In the genomic region with DNA sequence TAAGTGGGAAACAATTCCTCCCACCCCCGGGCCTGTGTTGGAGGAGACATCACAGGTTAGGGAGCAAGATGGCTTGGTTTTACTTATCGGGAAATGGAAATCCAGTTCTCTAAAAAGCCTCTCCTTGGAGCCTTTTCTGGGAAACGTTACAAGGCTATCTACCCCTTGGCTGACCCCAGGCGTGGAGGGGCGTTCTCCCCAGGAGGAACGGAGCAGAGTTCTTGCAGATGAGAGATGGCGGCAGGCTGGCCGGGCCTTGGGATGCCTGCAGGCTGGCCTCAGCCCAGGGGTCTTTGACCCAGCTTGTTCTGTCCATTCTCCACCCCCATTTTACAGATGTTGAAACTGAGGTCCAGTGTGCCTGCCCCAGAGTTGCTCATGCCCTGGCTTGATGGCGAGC, we compare ENCODE assay signal across 17 mouse cellular contexts. TPM values are rescaled to one million over a fixed set of nuclear protein-coding genes. Genes with fewer than 3 reads are reported as not detected.
A peak's percentile ranks its signal among the peaks of the same experiment; 100 is the strongest.
DNase-seq lines count a peak whose midpoint lies in the region; ATAC-seq lines count a peak whose summit lies in the region.
"Had no signal": no experiment of that assay in that cellular context is flagged by ENCODE, and none has a peak within 500 bp of the region (broad histone marks: within the 10 kb centered on the region; RNA-seq: fewer than 3 reads in every experiment).

No protein-coding gene starts in this region.

- no peaks in the 10 kb centered on the region for H3K9me3 ChIP-seq in heart, embryonic 12.5 days (replicated peaks)
- no peaks in the 10 kb centered on the region for H3K9me3 ChIP-seq in liver, embryonic 12.5 days (replicated peaks)
- H3K9me3 ChIP-seq: midbrain, embryonic 13.5 days had no signal

- peaks cover 5% of the 10 kb centered on the region for H3K27me3 ChIP-seq in heart, embryonic 12.5 days (replicated peaks)
- H3K27me3 ChIP-seq in liver, embryonic 12.5 days (replicated peaks) = no peaks in the 10 kb centered on the region; the same call in 1 of the 2 replicates
- H3K27me3 ChIP-seq: midbrain, embryonic 13.5 days had no signal

- H3K4me3 ChIP-seq in heart, embryonic 12.5 days = no peak overlapping the region
- no peak overlapping the region for H3K4me3 ChIP-seq in liver, embryonic 12.5 days
- H3K4me3 ChIP-seq: erythroblast, embryonic 14.5 days; midbrain, embryonic 13.5 days had no signal

- peak; percentile 63 to 72 for DNase-seq in heart, adult 18-20 months
- peak; percentile 19 for DNase-seq in urinary bladder, postnatal 25 days (ENCODE audit: low spot score)
- DNase-seq in urinary bladder, postnatal 10 days (ENCODE audit: low spot score) = no peak
- DNase-seq in heart, postnatal 10 days = peak; percentile 67 to 70
- DNase-seq in spleen, postnatal 36 days (ENCODE audit: low spot score in 2 of 2) = no peak
- no peak for DNase-seq in cerebellum, postnatal 25 days
- DNase-seq: kidney, adult 18-20 months; lung, adult 2 months; thymus, adult 2 months had no signal

- H3K4me2 ChIP-seq in heart, embryonic 12.5 days = no peak overlapping the region
- no peak overlapping the region for H3K4me2 ChIP-seq in liver, embryonic 12.5 days
- H3K4me2 ChIP-seq: midbrain, embryonic 13.5 days had no signal

- 0 out of 2 replicates have a peak, but pooled peaks cover under 1% of the 10 kb centered on the region for H3K36me3 ChIP-seq in heart, embryonic 12.5 days
- no peaks in the 10 kb centered on the region for H3K36me3 ChIP-seq in liver, embryonic 12.5 days
- H3K36me3 ChIP-seq: midbrain, embryonic 13.5 days had no signal

- no peak overlapping the region for H3K9ac ChIP-seq in heart, embryonic 12.5 days
- H3K9ac ChIP-seq in liver, embryonic 12.5 days = no peak overlapping the region
- H3K9ac ChIP-seq: midbrain, embryonic 13.5 days had no signal

- H3K27ac ChIP-seq in heart, embryonic 12.5 days (ENCODE audit: poor library complexity, severe bottlenecking) = no peak overlapping the region
- no peak overlapping the region for H3K27ac ChIP-seq in liver, embryonic 12.5 days
- H3K27ac ChIP-seq: hindbrain, postnatal 0 days; macrophage; midbrain, embryonic 13.5 days had no signal

- WGBS in heart, embryonic 12.5 days = 87% methylated on average over 9 of the region's 9 CpGs
- WGBS in liver, embryonic 12.5 days (ENCODE audit: insufficient replicate concordance) = 80% methylated on average over 9 of the region's 9 CpGs

- intact Hi-C loops in heart, postnatal 10 days (cut with DNase I) = no loop called here

- peaks cover 5% of the 10 kb centered on the region; the same call in 1 of the 2 replicates for H3K4me1 ChIP-seq in heart, embryonic 12.5 days (replicated peaks)
- peaks cover 4% of the 10 kb centered on the region; the same call in 1 of the 2 replicates for H3K4me1 ChIP-seq in liver, embryonic 12.5 days

- ATAC-seq in heart, embryonic 12.5 days (ENCODE audit: insufficient number of reproducible peaks, low FRiP score) = no peak
- ATAC-seq in liver, embryonic 12.5 days = no peak
- ATAC-seq: forebrain, embryonic 14.5 days; hindbrain, postnatal 0 days; midbrain, embryonic 13.5 days had no signal

RNA-seq across cellular contexts. Expression of gene Fgd5, which starts 42.4 kb away (rescaled TPM):
- 10 to 100 TPM; 20.4 to 22.3 TPM for total RNA-seq in heart, adult 18-20 months (2021)
- 16.0 and 19.0 TPM in 2 replicates for polyA plus RNA-seq in heart, embryonic 12.5 days (2016; fragmentation: Nextera tagmentation; extraction: Ambion mirVana)
- 10 to 100 TPM; 34.1 to 38.2 TPM for total RNA-seq in heart, postnatal 10 days (2021)
- 5.9 and 6.0 TPM in 2 replicates for polyA plus RNA-seq in liver, embryonic 12.5 days (2016; fragmentation: Nextera tagmentation; extraction: Ambion mirVana)
- total RNA-seq: MEL had no signal
- polyA plus RNA-seq: macrophage had no signal

Comparison
In these comparisons a context has a peak if more than half of its experiments do, and no peak if none do; other contexts are left out.
1. DNase-seq: peak in heart, adult 18-20 months (2 of 2), urinary bladder, postnatal 25 days (single experiment) and heart, postnatal 10 days (2 of 2); none in urinary bladder, postnatal 10 days (single experiment), spleen, postnatal 36 days (0 of 2) and cerebellum, postnatal 25 days (0 of 2).